Mouse (Mus musculus) brain, embryonic 14.5 days (tissue): Measurements from ENCODE around the gene Wdr20.

Experiments
- CTCF ChIP-seq: fragments of 200-500 bp; IDR thresholded peaks from 2 replicates; pipeline ENCODE4 v1.5.1; 2012; ENCODE audit warnings: inconsistent platforms, mild to moderate bottlenecking, moderate library complexity, borderline replicate concordance; ENCODE audit not compliant: insufficient read depth, insufficient read length; ENCODE audit errors: extremely low read depth
- POLR2A ChIP-seq: fragments of 200-500 bp; IDR thresholded peaks from 2 replicates; pipeline ENCODE4 v1.6.1; 2012; ENCODE audit warnings: mild to moderate bottlenecking, inconsistent platforms, borderline replicate concordance; ENCODE audit not compliant: poor library complexity, insufficient read depth, insufficient read length, severe bottlenecking; ENCODE audit errors: extremely low read depth

DNA sequence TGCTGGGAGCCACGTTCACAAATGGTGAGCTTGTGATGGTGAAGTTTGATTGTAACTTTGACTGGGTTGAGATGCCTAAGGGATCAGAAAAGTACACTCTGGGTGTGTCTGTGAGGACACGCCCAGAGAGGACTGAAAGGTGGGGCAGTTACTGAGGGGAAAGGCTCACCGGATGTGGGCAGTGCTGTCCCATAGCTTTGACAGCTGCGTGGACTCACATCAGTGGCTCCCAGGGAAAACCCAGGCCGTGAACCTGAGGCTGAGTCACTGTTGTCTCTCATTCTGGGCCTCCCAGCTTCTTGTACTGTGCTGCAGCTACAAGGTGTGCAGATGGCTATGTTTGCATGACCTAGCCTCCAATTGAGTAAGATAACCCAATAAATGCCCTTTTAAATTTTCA is 12.3 kb upstream of the Wdr20 start:
- TF ChIP-seq POLR2A (no peak), CTCF (no peak)
